In genomic region chr17:50224718-50225117, GRCm38 (mm10) we compare ENCODE assay signal across 18 mouse cellular contexts. TPM values are rescaled to one million over a fixed set of nuclear protein-coding genes. Genes with fewer than 3 reads are reported as not detected.
DNase-seq lines count a peak whose midpoint lies in the region; ATAC-seq and TF ChIP-seq lines count a peak whose summit lies in the region.
"Had no signal": no experiment of that assay in that cellular context is flagged by ENCODE, and none has a peak within 500 bp of the region (broad histone marks: within the 10 kb centered on the region; RNA-seq: fewer than 3 reads in every experiment).

No protein-coding gene starts in this region.

- H3K4me3 ChIP-seq in heart, embryonic 11.5 days (ENCODE audit: low read depth, low read length) = no peak overlapping the region
- no peak overlapping the region for H3K4me3 ChIP-seq in kidney, adult 2 months (ENCODE audit: insufficient read depth, low read depth, low read length)
- H3K4me3 ChIP-seq in kidney, embryonic 15.5 days (replicated peaks) = no peak overlapping the region
- H3K4me3 ChIP-seq: embryonic facial prominence, embryonic 15.5 days; forebrain, embryonic 15.5 days; heart, embryonic 15.5 days; hindbrain, embryonic 12.5 days; midbrain, embryonic 13.5 days had no signal

- WGBS in heart, embryonic 11.5 days (ENCODE audit: insufficient replicate concordance) = 61% methylated on average over 5 of the region's 5 CpGs
- WGBS in kidney, adult 2 months = 72% methylated on average over 5 of the region's 5 CpGs
- WGBS in kidney, embryonic 15.5 days = 69% methylated on average over 5 of the region's 5 CpGs

- no peaks in the 10 kb centered on the region for H3K36me3 ChIP-seq in heart, embryonic 11.5 days (ENCODE audit: control insufficient read depth, insufficient read depth, low read length)
- H3K36me3 ChIP-seq in kidney, adult 2 months (ENCODE audit: control insufficient read depth, insufficient read depth, low read length) = no peaks in the 10 kb centered on the region
- H3K36me3 ChIP-seq in kidney, embryonic 15.5 days = no peaks in the 10 kb centered on the region
- H3K36me3 ChIP-seq: embryonic facial prominence, embryonic 15.5 days; forebrain, embryonic 15.5 days; heart, embryonic 15.5 days; hindbrain, embryonic 12.5 days; midbrain, embryonic 13.5 days had no signal

- no peak overlapping the region for H3K27ac ChIP-seq in heart, embryonic 11.5 days (ENCODE audit: low read depth, low read length)
- H3K27ac ChIP-seq in kidney, adult 2 months (ENCODE audit: insufficient read depth, low read depth, low read length) = peak overlapping the region; percentile 62; the same call in 1 of the 2 replicates
- no peak overlapping the region for H3K27ac ChIP-seq in kidney, embryonic 15.5 days
- H3K27ac ChIP-seq: embryonic facial prominence, embryonic 15.5 days; forebrain, embryonic 15.5 days; heart, embryonic 15.5 days; hindbrain, embryonic 12.5 days; midbrain, embryonic 13.5 days had no signal

- no peak for ATAC-seq in heart, embryonic 11.5 days (replicated peaks; ENCODE audit: insufficient number of reproducible peaks, low FRiP score, low TSS enrichment)
- ATAC-seq in kidney, embryonic 15.5 days (replicated peaks; ENCODE audit: low FRiP score) = no peak
- ATAC-seq in megakaryocyte-erythroid progenitor cell, adult 5-6 weeks (replicated peaks; ENCODE audit: low FRiP score, low TSS enrichment, poor library complexity, severe bottlenecking) = no peak
- ATAC-seq: forebrain, embryonic 15.5 days; midbrain, embryonic 13.5 days had no signal

- no peaks in the 10 kb centered on the region for H3K9me3 ChIP-seq in heart, embryonic 11.5 days (replicated peaks; ENCODE audit: control insufficient read depth, low read length)
- H3K9me3 ChIP-seq in kidney, embryonic 15.5 days (replicated peaks) = no peaks in the 10 kb centered on the region
- H3K9me3 ChIP-seq: embryonic facial prominence, embryonic 15.5 days; forebrain, embryonic 15.5 days; heart, embryonic 15.5 days; hindbrain, embryonic 12.5 days; midbrain, embryonic 13.5 days had no signal

- no peaks in the 10 kb centered on the region for H3K27me3 ChIP-seq in heart, embryonic 11.5 days (ENCODE audit: control insufficient read depth, insufficient read depth, low read length)
- H3K27me3 ChIP-seq in kidney, adult 2 months (replicated peaks; ENCODE audit: control insufficient read depth, insufficient read depth, low read length) = no peaks in the 10 kb centered on the region
- no peaks in the 10 kb centered on the region for H3K27me3 ChIP-seq in kidney, embryonic 15.5 days
- H3K27me3 ChIP-seq: embryonic facial prominence, embryonic 15.5 days; forebrain, embryonic 15.5 days; heart, embryonic 15.5 days; hindbrain, embryonic 12.5 days; midbrain, embryonic 13.5 days had no signal

- no peak for TF ChIP-seq POLR2A in kidney, adult 2 months (IDR thresholded peaks at IDR 0.05; ENCODE audit: low read depth, low read length)

- H3K4me2 ChIP-seq in heart, embryonic 11.5 days = no peak overlapping the region
- H3K4me2 ChIP-seq in kidney, embryonic 15.5 days = no peak overlapping the region
- H3K4me2 ChIP-seq: embryonic facial prominence, embryonic 15.5 days; forebrain, embryonic 15.5 days; heart, embryonic 15.5 days; hindbrain, embryonic 12.5 days; midbrain, embryonic 13.5 days had no signal

- H3K4me1 ChIP-seq in heart, embryonic 11.5 days (ENCODE audit: control insufficient read depth, insufficient read depth, low read length) = 0 out of 2 replicates have a peak, but pooled peaks cover 2% of the 10 kb centered on the region
- H3K4me1 ChIP-seq in kidney, adult 2 months (ENCODE audit: control insufficient read depth, insufficient read depth, low read length) = no peaks in the 10 kb centered on the region
- H3K4me1 ChIP-seq in kidney, embryonic 15.5 days = no peaks in the 10 kb centered on the region
- H3K4me1 ChIP-seq: forebrain, embryonic 15.5 days; hindbrain, embryonic 12.5 days; midbrain, embryonic 13.5 days had no signal

- TF ChIP-seq CTCF in kidney, adult 2 months (conservative IDR thresholded peaks at IDR 0.05; ENCODE audit: insufficient read depth, insufficient read length, low read depth, low read length) = no peak

- H3K9ac ChIP-seq in heart, embryonic 11.5 days (ENCODE audit: low read depth, low read length) = no peak overlapping the region
- H3K9ac ChIP-seq in kidney, embryonic 15.5 days = no peak overlapping the region
- H3K9ac ChIP-seq: embryonic facial prominence, embryonic 15.5 days; forebrain, embryonic 15.5 days; heart, embryonic 15.5 days; hindbrain, embryonic 12.5 days; midbrain, embryonic 13.5 days had no signal

- peak; percentile 97 for DNase-seq in heart, adult 11 months
- peak; percentile 56 for DNase-seq in kidney, adult 2 months
- DNase-seq in testis, postnatal 14 days (ENCODE audit: low spot score) = peak; percentile 3
- no peak for DNase-seq in testis, postnatal 10 days (ENCODE audit: low spot score)
- no peak for DNase-seq in spleen, postnatal 4 days (ENCODE audit: low spot score in 2 of 2)
- DNase-seq: adrenal gland, postnatal 25 days; cerebellum, adult 9-10 months; layer of hippocampus, postnatal 36 days; lung, postnatal 14 days; thymus, postnatal 36 days had no signal

RNA-seq across cellular contexts. Expression of gene Rftn1, which starts 34.2 kb away (rescaled TPM):
- polyA plus RNA-seq in heart, embryonic 11.5 days (2014; fragmentation: Nextera tagmentation; extraction: Ambion mirVana) = 11.2 and 13.8 TPM in 2 replicates
- 14.6 and 18.6 TPM in 2 replicates for polyA plus RNA-seq in kidney, adult 2 months (2012; rRNA removed)
- polyA plus RNA-seq in kidney, embryonic 15.5 days (2015; fragmentation: Nextera tagmentation; extraction: Ambion mirVana) = 12.7 and 14.7 TPM in 2 replicates
- 39.0 and 39.5 TPM in 2 replicates for total RNA-seq in megakaryocyte-erythroid progenitor cell, adult 5-6 weeks (2014; fragmentation: Nextera tagmentation)
- total RNA-seq in megakaryocyte-erythroid progenitor cell, adult 5-6 weeks (2017) = 31.1 and 44.6 TPM in 2 replicates

Comparison
In these comparisons a context has a peak if more than half of its experiments do, and no peak if none do; other contexts are left out.
1. DNase-seq: peak in heart, adult 11 months (single experiment), kidney, adult 2 months (single experiment) and testis, postnatal 14 days (single experiment); none in testis, postnatal 10 days (single experiment) and spleen, postnatal 4 days (0 of 2).